Mouse (Mus musculus): ENCODE results near the gene Arhgap32.

GRCm38 (mm10) chr9:32257882-32258281, 141.9 kb downstream of the Arhgap32 start:
- TF ChIP-seq POLR2A (IDR thresholded peaks at IDR 0.05; ENCODE audit: low read depth, low read length) = no peak
- no peak for TF ChIP-seq CTCF (IDR thresholded peaks at IDR 0.05; ENCODE audit: borderline replicate concordance, insufficient read depth, low read length)
